Mouse (Mus musculus): Measurements from ENCODE around the gene Emcn.

Gene Emcn

DNA sequence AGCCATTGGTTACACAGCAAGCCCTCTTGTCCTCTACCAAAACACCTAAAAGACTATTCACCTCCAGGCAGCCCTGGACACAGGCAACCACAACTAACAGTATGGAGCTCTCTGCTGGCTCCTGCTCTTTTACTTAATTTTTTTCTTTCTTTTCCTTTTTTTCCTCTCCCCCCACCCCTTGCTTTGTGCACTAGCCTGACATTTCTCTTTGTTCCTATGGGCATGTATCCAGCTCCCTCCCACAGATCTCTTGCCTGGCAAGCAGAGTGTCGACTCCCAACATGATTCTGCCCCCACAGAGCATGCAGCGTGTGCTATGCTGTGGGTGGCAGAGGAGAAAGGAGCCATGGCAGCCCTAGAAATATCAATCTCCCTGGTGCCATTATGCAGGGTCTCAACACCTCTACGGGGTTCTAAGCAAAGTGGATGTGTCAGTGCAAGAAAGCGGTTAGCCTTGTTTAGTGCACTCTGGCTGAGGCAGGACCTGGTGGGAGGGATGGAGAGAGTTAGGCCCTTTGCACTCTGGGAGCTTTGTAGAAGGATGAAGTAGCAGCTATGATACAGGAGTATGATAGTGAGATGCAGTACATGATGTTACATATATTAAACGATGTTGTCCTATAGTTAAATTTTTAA, 74.7 kb downstream of the Emcn start:
- no peak for DNase-seq (ENCODE audit: low spot score)

DNA sequence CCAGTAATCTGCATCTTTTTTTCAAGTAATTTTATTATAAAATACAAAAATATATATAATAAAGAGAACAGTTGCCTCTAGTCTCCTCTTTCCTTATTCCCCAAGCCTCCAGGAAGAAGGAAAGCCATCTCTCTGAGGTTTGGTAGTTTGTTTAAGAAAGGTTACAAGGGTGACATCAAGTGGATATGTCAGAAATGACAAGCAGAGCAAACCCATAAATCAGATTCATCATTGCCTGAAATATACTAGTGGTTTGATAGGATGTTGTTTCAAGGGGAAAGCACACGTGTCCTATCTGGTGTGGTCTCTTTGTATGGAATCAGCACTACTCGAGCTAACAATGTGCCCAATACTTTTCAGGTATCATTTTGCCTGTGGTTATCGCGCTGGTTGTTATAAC, 77.8 kb downstream of the Emcn start:
- no peak for DNase-seq (ENCODE audit: low spot score)

- DNase-seq (ENCODE audit: low spot score), result no peak
These were observed 88.6 kb downstream of the Emcn start for GRCm38 (mm10) chr3:137429516-137429915.

DNA sequence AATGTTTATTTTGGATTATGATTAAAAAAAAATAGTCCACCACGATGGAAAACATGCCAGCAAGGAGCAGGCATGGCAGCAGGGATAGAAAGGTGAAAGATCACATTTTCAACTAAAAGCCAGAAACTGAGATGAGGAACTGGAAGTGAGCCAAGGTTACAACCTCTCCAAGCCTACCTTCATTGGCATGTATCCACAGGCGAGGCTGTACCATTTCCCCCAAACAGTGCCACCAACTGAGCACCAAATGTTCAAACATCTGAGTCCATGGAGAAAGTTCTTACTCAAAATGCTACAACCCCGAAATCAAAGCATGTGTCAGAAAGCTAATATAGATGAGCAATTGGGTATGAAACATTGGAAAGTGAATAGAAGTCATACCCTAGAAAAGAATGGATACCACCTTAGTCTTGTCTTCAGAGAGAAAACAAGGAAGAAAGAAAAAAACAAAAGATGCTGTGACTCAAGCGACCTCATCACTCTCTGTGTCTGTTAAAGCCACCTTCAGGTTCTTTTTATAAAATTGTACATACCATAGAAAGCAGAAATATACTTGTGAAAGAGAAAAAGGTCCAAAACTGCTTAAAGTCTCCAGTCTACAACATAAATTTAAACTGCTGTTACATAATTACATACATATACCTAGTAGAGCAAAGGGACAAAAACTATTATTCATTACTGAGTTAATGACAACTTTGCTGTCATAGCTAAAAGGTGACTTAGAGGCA, 124.2 kb downstream of the Emcn start:
- DNase-seq (ENCODE audit: low spot score), result no peak

- DNase-seq (ENCODE audit: low spot score), result no peak
These were observed 125.1 kb downstream of the Emcn start for GRCm38 (mm10) chr3:137465953-137466352.

DNA sequence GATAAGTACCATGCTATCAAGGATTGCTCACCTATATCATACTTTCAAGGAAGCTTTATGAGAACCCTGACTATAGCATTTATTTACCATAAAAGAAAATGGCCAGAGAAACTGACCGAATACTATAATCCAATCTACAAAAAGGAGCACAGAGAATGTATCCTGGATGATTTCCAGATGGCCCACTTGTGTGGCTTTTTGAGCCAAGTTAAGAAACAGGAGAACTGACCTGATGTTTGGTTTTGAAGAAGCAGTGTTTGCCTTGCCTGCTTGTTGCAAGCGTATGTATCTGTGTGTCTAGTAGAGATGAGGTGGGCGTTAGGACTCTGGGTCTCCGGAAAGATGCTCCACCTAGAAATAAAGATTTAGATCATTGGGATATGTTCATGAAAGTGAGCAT, 125.9 kb downstream of the Emcn start:
- DNase-seq (ENCODE audit: low spot score), result no peak

GRCm38 (mm10) chr3:137467386-137467785, 126.5 kb downstream of the Emcn start:
- DNase-seq (ENCODE audit: low spot score), result no peak

DNA sequence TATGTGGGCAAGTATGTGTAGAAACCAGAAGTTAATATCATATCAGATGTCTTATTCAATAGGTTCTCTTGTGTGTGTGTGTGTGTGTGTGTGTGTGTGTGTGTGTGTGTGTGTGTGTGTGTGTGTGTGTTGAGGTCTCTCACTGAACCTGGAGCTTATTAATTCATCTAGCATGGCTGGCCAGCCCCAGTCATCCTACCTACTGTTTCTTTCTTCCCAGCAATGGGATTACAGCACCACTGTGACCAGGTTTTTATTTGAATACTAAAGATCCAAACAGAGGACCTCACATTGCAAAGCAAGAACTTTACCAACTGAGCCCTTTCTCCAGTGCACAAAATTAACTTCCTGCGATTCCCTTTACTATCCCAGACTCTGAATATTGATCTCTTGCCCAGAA, 131.3 kb downstream of the Emcn start:
- DNase-seq (ENCODE audit: low spot score), result no peak

DNA sequence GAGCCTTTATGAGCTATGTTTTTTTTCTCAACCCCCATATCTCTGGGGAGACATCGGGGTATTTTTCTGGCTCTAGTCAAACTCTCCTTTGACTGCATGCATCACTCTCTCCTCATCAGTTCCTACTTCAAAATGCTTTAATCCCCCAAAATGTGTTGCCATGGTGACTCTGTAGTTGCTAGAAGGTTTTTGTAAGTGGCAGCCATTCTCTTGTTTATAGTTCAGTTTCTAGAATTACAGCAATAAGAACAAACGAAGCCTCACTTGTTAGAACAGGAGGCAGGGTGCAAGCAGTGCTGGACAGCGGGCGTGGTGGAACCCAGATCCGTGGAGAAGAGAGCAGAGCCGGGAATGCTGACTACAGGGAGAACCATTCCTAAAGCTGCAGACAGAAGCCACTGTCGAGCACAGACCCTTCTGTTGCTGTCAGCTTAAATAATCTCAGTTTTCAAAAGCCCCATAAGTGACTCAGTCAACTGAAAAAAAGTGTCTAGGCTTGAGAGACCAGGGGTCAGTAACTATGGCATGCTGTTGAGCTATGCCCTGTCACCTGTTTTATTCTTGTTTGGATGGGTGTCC, 139.0 kb downstream of the Emcn start:
- DNase-seq (ENCODE audit: low spot score), result no peak

DNA sequence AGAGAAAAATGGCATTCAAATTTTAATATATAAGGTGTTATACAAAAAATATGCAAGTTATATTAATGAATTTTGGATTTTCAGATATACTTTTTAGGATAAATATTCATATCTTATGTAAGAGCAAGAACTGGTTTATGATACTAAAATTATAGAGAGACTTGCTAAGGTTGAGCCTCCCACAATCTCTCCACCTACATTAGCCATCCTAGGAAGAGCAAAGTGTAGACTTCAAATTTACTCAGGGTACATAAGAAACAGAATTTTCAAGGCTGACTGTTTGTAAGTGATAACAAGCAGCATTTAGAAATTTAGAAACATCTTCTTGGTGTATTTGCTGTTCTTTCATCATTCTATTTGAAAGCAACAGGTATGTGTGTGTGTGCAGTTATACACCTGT, 140.3 kb downstream of the Emcn start:
- no peak for DNase-seq (ENCODE audit: low spot score)
